Mouse (Mus musculus): ENCODE measurements around the gene Gldc.
"Not testable (repeated sequence)": the region's sequence is repeated elsewhere in the genome, so short reads cannot be mapped to it uniquely, and the experiment has no call there.

The Gldc gene

GRCm38 (mm10) chr19:30174919-30175571, at the start of gene Gldc:
Gene Gldc (minus strand): TSS chr19:30175429.
- peak; percentile 82 to 89 for DNase-seq

- DNase-seq: not testable (repeated sequence)
Measured at GRCm38 (mm10) chr19:30222593-30222992, 47.4 kb upstream of the Gldc start.

GRCm38 (mm10) chr19:30217335-30217734, 42.1 kb upstream of the Gldc start:
- peak; percentile 77 to 83 for DNase-seq

GRCm38 (mm10) chr19:30216186-30216585, 41.0 kb upstream of the Gldc start:
- no peak for DNase-seq

- DNase-seq: not testable (repeated sequence)
Measured at GRCm38 (mm10) chr19:30215736-30216135, 40.5 kb upstream of the Gldc start.

GRCm38 (mm10) chr19:30214026-30214425, 38.8 kb upstream of the Gldc start:
- no peak for DNase-seq

GRCm38 (mm10) chr19:30209006-30209405, 33.8 kb upstream of the Gldc start:
- DNase-seq: not testable (repeated sequence)

- no peak for DNase-seq
Measured at GRCm38 (mm10) chr19:30206981-30207380, 31.8 kb upstream of the Gldc start.

GRCm38 (mm10) chr19:30205874-30206273, 30.6 kb upstream of the Gldc start:
- DNase-seq: no peak

- peak; percentile 71 to 78 for DNase-seq
Measured at GRCm38 (mm10) chr19:30205159-30205816, 30.1 kb upstream of the Gldc start.

GRCm38 (mm10) chr19:30202177-30202576, 26.9 kb upstream of the Gldc start:
- DNase-seq: no peak

- DNase-seq: no peak
Measured at GRCm38 (mm10) chr19:30194999-30195398, 19.8 kb upstream of the Gldc start.

- DNase-seq: no peak
Measured at GRCm38 (mm10) chr19:30187232-30187631, 12.0 kb upstream of the Gldc start.

- DNase-seq: no peak
Measured at GRCm38 (mm10) chr19:30185536-30185935, 10.3 kb upstream of the Gldc start.

- DNase-seq: no peak
Measured at GRCm38 (mm10) chr19:30179979-30180378, 4.8 kb upstream of the Gldc start.

- DNase-seq: no peak
Measured at GRCm38 (mm10) chr19:30174074-30174670, 1.1 kb downstream of the Gldc start.

GRCm38 (mm10) chr19:30171346-30172055, 3.7 kb downstream of the Gldc start:
- no peak for DNase-seq

- no peak for DNase-seq
Measured at GRCm38 (mm10) chr19:30170319-30170718, 4.9 kb downstream of the Gldc start.

GRCm38 (mm10) chr19:30166801-30167505, 8.3 kb downstream of the Gldc start:
- DNase-seq: no peak

- DNase-seq: peak; percentile 74 to 78
Measured at GRCm38 (mm10) chr19:30164228-30164627, 11.0 kb downstream of the Gldc start.

- no peak for DNase-seq
Measured at GRCm38 (mm10) chr19:30162808-30163207, 12.4 kb downstream of the Gldc start.

- peak; percentile 86 to 89 for DNase-seq
Measured at GRCm38 (mm10) chr19:30160021-30160420, 15.2 kb downstream of the Gldc start.

- DNase-seq: no peak
Measured at GRCm38 (mm10) chr19:30158189-30158588, 17.0 kb downstream of the Gldc start.

Measured in cerebellum, postnatal 10 days (tissue).